Mouse (Mus musculus) adrenal gland, postnatal 4 days (tissue): ENCODE measurements at regions not wholly inside any gene's neighbourhood (a gene's known extent, or its start where the extent isn't known, plus 50 kb on each side); places are given as distances from the start of the nearest gene placed in this dataset.
A peak's percentile ranks its signal among the peaks of the same experiment; 100 is the strongest.

Experiments used
- DNase-seq, 2 experiments: peaks; one replicate each; pipeline ENCODE4 v3.0.0; 2021 to 2022; ENCODE audit warnings: low spot score in 2 of 2, mixed read lengths in 2 of 2

- no peak for DNase-seq
Observed at GRCm38 (mm10) chr12:15741219-15741618, 75.5 kb downstream of the Trib2 start.

- DNase-seq: no peak
Observed at GRCm38 (mm10) chr12:15738989-15739388, 77.7 kb downstream of the Trib2 start.

DNA sequence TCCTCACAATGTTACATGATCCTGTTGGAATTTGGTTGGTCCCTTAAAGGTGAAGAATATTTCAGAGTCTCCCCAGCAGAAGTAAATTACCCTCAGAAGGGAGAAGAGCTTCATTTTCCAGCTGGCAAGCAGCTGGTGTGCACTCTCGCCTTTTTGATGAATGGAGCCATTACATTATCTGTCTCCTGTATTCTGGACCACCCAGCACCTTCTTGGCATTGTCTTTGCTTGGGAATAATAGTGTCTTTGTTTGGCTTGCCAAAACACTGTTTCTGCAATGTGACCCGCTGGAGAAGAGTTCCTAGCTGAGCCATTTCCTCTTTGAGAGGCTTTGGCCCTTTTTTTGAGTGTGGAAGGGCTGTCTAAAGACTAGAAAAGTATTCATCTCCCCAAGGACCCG, 85.5 kb downstream of the Trib2 start:
- DNase-seq: no peak

- no peak for DNase-seq
Observed at GRCm38 (mm10) chr12:15729696-15730095, 87.0 kb downstream of the Trib2 start.

DNA sequence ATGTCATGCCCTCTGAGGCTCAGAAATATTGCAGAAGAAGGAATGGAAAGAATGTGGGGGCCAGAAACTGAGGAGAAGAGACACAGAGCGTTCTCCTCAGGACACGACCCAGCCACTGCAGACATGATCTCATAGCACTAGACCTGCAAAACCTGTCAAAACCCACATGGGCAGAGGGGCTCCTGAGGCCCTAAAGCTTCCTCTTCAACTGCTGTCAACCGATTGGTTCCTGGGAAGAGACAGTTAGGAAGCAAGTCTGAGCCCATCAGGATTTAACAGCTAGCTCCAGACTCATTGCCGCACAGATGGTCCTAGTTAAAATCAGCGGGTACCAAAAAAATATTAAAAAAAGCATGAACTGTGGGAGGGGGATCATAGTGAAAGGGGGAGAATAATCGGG, 93.2 kb downstream of the Trib2 start:
- no peak for DNase-seq

DNA sequence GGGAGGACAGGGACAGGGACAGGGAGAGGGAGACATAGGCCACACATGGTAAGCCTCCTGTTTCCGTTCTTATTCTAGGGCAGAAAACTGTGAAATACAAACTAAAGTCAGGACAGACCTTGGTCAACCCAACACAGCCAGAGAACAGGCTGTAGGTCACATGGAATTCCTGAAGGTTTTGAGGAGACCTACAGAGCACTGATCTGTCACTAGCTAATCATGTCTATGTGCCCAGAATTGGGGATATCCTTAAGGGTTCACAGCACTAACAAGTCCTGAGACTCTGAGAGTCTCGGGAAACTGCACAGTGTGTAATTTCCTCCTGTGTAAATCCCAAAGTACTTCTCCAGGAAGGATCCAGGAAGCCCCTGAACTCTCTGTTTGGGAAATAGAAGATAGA, 94.6 kb downstream of the Trib2 start:
- DNase-seq: no peak

DNA sequence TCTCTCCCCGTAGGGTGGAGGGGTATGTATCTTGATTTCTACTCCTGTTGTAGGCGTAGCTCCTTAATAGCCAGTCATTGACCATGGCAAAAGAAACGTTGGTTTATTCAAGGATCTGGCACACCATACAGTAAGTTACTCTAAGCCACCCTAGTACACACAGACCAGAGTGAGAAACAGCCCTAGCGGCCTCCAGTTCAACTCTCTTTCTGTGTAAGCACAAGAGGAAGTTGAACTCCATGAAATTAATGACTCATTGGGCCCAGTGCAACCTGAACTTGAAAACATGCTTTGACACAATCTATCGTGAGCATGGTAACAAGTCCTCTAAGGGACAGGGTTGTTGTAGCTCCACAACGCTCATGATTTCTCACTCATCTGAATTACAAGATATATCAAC, 96.6 kb downstream of the Trib2 start:
- no peak for DNase-seq

DNA sequence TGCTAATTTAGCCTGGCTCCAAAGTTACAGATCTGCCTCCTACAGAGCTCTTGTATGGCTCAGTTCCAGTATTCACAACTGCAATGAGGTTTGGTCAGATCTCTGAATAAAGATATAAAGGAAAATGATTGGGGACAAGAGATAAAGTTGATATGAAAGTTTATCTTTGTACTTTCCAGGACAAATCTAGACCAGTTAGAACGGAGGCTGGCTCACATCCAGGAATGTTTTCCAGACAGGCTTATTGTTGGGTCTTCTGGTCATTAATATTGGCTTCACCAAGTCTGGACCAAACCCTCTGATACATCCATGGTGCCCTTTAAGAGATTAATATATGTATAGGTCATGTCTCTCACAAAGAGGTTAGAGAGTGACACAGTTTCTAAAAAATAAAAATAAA, 97.9 kb downstream of the Trib2 start:
- no peak for DNase-seq

- no peak for DNase-seq
Observed at GRCm38 (mm10) chr12:15717989-15718388, 98.7 kb downstream of the Trib2 start.

DNA sequence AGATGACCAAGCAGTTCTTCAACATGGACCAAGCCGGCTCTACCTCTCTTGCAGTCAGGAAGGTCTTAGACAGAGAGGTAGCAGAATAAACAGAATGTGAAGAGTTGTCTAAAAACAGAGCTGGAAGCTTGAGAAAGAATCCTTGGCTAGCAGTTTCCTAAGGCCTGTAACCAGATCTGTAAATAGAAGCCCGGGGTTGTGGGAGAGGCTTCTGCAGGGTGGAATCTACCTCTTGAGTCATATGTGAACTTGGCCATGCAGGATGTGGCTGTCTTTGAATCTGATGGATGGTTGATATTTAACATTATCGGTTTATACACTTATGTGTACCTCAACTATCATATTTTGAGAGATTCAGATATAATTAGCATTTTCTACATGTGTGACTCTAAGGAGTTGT, 99.4 kb downstream of the Trib2 start:
- DNase-seq: no peak

GRCm38 (mm10) chr12:15713623-15714022, 103.1 kb downstream of the Trib2 start:
- no peak for DNase-seq

GRCm38 (mm10) chr12:15707570-15708095, 109.1 kb downstream of the Trib2 start:
- DNase-seq: no peak

DNA sequence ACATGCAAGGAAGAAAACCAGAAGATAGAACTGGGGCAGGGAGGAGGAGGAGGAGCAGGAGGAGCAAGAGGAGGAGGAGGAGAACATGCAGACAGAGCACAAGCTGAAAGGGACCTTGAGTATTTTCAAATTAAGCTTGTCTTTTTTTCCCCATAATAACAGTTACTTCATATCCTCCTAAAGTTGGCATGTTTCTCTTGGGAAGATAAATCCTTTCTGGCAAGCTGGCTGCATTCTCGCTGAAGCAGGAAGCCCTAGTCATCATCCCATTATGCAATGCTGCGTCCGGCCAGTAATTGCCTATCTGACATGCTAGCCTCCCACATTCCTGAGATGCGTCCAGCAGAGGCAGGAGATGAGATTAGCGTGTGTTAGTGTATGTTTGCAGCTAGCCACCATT, 112.3 kb downstream of the Trib2 start:
- peak in 1 of 2 experiments; percentile 20 for DNase-seq

- no peak for DNase-seq
Observed at GRCm38 (mm10) chr12:15702137-15702536, 114.6 kb downstream of the Trib2 start.

DNA sequence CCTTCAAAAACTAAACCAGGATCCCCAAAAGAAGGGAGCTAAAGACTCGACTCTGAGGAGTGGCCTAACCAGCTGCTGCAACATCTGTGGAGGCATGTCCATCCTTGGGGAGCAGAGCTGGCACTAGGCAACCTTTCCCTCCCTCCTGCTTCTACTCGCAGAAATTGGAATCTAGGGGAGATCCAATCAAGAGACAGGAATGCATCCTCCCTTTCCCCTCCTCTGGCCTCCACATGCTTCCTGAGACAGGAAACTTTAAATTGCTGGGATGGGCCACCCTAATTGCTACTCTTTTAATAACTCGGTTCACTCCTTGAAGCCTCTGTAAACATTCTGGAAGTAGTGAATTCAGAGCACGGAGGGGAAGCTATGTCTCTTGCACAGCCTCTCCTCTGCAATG, 117.9 kb downstream of the Trib2 start:
- no peak for DNase-seq

GRCm38 (mm10) chr12:15698042-15698771, 118.5 kb downstream of the Trib2 start:
- no peak for DNase-seq

DNA sequence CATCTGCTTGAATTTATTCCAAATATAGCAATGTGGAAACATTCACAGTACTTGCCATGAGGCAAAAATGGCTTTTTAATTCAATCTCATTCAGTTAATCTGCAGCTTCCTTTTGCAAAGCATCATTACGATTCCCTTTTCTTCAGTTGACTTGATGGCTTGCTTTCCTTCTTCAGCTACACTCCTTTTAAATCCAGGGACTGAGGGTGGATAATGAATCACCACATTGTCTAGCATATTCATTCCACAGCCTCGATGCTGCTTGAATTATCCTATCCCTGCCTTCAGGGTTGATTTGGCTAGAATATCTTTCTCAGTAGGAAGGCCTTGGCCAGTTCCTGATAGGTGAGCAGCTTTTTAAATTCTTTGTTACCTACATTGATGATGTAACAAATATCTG, 128.4 kb downstream of the Trib2 start:
- DNase-seq: no peak

DNA sequence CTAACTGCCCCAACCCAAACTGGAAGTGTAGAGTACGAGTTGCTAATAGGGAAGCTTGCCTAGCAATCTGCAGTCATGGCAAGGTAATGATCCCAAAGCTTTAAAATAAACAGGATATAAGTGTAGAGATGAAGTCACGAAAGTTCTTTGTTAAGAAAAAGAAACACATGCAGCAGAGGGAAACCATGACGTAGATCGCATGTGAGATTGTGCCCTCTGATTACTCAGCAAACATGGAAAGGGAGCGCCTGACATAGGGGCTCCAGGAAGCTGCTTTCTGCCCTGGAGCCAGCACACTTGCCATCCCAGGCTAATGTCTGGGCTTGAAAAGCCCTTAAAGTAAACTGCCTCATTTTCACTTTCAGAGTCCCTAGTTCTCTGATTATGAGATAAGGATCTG, 132.4 kb downstream of the Trib2 start:
- no peak for DNase-seq

DNA sequence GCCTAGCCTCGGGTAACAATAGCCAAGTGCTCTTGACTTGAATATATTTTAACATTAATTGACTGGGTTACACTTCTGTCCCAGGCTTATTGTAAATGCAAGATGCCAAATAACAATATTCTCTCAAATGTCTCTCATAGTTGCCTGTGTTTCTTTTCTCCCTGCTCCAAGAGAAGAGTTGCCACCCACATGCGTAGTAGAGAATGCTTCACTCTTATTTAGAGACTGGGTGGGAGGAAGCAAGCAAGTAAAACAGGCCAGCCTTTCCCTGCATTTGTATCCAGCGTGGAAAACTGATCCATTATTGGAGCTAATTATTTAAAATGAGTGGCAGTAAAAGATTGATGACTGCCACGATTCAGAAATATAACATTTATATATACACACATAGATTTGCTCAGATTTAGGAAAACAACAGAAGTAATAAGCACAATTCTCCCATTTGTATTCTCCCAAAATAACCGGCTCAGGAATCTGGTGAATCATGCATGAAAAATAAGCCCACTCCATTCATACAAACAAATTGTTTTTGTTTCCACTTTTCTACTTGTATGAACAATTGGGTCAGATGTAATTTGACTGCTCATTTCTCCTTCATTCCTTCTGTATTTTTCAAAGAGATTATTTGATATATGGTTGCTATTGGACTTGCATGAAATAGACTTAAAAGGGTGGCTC, 134.9 kb downstream of the Trib2 start:
- DNase-seq: no peak

DNA sequence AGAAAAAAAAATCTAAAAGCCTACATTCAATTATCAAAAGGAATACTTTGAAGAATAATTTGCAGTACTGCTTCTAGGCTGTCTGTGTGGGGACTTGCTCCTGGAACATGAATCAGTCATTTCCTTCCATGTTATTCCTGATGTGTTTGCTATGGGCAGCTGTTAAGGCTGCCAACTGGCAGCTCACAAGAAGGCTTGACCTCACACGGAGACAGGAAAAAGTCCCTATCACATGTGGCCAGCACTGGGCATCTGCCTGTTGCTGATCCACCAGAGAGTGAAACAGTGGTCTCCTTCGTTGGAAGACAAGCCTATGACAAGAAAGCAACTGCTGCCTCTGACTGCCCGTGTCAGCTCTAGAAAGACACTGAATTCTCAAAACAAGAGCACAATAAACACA, 140.6 kb downstream of the Trib2 start:
- DNase-seq: no peak

GRCm38 (mm10) chr12:15659755-15660154, 157.0 kb downstream of the Trib2 start:
- DNase-seq: no peak

DNA sequence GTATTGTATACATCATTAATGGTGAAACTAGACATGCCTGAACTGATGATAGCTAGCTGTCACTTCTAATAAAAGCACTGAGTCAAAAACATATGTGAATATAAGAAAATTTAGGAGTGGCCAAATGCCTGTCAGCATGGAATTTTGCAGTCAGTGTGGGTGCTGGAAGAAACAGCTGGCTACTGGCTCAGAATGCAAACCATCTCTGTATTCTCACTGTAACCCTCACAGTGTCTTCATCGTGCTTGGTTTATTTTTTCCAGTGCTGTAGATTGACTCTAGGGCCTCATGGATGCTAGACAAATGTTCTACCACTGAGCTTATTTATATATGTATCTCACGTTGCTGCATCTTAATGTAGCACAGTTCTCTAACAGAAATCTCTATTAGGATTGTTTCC, 157.4 kb downstream of the Trib2 start:
- no peak for DNase-seq

GRCm38 (mm10) chr12:15657748-15658251, 158.9 kb downstream of the Trib2 start:
- no peak for DNase-seq
